Mouse (Mus musculus) bone marrow, adult 2 months (tissue): ENCODE data around the gene Nxt1. TPM values are rescaled to one million over a fixed set of nuclear protein-coding genes. Genes with fewer than 3 reads are reported as not detected.

Experiments used
- H3K27ac ChIP-seq: fragments of 200-500 bp; 2 replicates; pipeline ENCODE4 v1.5.1; 2012; ENCODE audit warnings: low read depth, mild to moderate bottlenecking, control low read depth, inconsistent platforms, low read length; ENCODE audit not compliant: control insufficient read depth, poor library complexity, insufficient read depth
- H3K4me1 ChIP-seq: fragments of 200-500 bp; 2 replicates; pipeline ENCODE4 v1.6.1; 2011; ENCODE audit warnings: low read length; ENCODE audit not compliant: control insufficient read depth, insufficient read depth
- H3K4me3 ChIP-seq: fragments of 200-500 bp; replicated peaks from 2 replicates; pipeline ENCODE3; 2011; ENCODE audit warnings: mild to moderate bottlenecking, low read depth, low read length, control low read depth; ENCODE audit not compliant: control insufficient read depth
- CTCF ChIP-seq: fragments of 200-500 bp; IDR thresholded peaks from 2 replicates; pipeline ENCODE4 v1.5.1; 2011; ENCODE audit warnings: low read length, control low read depth; ENCODE audit not compliant: control insufficient read depth, insufficient read depth
- POLR2A ChIP-seq: fragments of 200-500 bp; IDR thresholded peaks from 2 replicates; pipeline ENCODE4 v1.6.1; 2011; ENCODE audit warnings: low read depth, mild to moderate bottlenecking, control low read depth, low read length, borderline replicate concordance; ENCODE audit not compliant: control insufficient read depth
- WGBS: fragments of 180-500 bp; shearing (Covaris S2); methylation state at CpG from one replicate; pipeline ENCODE4 v1.1.7; 2018; 5-methylcytosine and 5-hydroxymethylcytosine counted together
- polyA plus RNA-seq: library from polyadenylated mRNA; stranded (reverse); fragments of >200 nt; gene quantifications from 2 replicates; pipeline ENCODE4 v1.2.4, GENCODE M21; 2011; ENCODE audit warnings: low replicate concordance; ENCODE audit not compliant: missing spikeins, insufficient read depth, insufficient read length

The Nxt1 gene
- polyA plus RNA-seq, 1 experiment: 36.9 TPM

DNA sequence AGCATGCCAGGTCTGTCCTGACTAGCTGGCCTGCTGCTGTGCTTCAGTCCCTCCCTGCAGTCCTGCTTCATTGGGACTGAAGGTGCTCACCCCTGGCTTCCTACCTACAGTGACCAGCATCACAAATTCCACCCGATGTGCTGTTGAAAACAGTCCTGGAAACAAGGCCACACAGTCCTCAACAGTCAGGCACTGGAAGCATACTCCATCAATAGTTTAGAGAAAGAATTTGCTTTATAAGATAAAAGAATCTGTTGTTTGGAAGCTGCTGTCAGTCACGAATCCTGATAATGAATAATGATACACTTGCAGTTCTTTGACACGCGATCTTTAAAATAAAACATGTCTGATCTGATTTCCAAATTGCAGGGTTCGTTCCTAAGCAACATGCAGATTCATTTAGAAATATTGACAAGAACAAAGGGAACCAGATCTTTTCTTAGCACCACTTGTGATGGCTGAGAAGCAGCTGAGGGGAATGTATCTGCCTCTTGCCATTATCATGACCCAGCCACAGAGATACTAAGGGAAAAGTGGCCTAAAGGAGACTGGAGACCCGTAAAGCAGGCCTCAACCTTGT, 27.9 kb upstream of the Nxt1 start:
- H3K4me3 ChIP-seq: no peak overlapping the region
- H3K27ac ChIP-seq: no peak overlapping the region
- WGBS: 85% methylated on average over 6 of the region's 6 CpGs
- H3K4me1 ChIP-seq: no peaks in the 10 kb centered on the region
- TF ChIP-seq CTCF: no peak
- TF ChIP-seq POLR2A: no peak

DNA sequence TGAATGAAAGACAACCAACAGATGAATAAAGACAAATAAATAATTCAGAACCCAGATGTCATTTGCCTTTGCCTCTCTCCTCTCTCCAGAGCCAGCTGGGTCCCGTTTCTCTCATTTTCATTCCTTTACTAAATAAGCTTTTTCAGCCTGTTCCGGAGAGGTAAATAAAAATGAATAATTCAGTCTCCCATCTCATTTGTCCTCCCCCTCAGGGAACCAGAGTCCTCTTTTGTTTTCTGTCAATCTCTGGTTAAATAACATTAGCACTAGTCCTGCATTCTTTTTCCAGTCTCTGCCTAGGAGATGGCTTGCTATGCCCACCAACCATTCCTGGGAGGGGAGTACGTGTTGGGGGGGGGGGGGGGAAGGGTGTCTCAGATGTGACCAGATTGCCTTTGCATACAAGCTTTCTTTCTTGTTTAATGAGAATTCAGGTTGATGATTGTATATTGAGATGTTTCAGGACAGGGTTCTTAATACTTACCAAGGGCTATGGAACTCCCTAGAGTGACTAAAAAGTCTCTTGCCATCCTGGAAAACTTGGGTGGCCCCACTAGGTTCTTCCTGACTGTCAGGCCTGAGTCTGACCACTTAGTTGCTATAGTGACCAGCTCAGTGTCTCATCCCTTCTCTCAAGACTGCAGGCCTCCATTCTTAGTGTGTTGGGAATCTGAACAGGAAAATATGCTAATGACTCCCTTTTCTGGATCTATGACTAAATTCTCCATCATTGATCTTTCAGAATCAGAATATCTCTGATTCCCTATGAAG, 21.6 kb upstream of the Nxt1 start:
- Histone ChIP-seq H3K4me1 (no peaks in the 10 kb centered on the region), H3K27ac (no peak overlapping the region), H3K4me3 (no peak overlapping the region)
- WGBS: 68% methylated on average over 3 of the region's 3 CpGs
- TF ChIP-seq POLR2A (no peak), CTCF (no peak)

GRCm38 (mm10) chr2:148654961-148655360, 17.4 kb upstream of the Nxt1 start:
- H3K27ac ChIP-seq: no peak overlapping the region
- no peak for TF ChIP-seq POLR2A
- TF ChIP-seq CTCF: peak; percentile 64
- no peaks in the 10 kb centered on the region for H3K4me1 ChIP-seq
- WGBS: 1% methylated on average over 3 of the region's 3 CpGs
- no peak overlapping the region for H3K4me3 ChIP-seq

DNA sequence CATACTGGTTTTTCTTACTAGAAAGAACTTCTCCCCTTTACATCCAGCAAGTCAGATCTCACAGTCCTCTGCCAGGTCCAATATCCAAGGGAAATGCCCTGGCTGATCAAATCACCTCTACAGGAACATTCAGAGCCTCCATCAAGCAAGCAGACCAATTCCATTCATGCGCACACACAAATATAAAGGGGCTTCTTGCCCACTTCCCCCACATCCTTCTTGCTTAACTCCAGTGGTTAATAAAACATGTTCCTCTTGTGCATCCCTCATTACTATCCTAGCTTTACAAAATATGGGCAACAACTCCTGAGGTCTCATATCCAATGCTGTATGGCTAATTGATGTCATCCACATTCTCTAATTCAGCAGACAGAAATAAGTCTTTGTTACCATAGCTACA, 8.9 kb upstream of the Nxt1 start:
- H3K4me3 ChIP-seq: no peak overlapping the region
- 68% methylated on average over 1 of the region's 1 CpGs for WGBS
- no peak for TF ChIP-seq POLR2A
- TF ChIP-seq CTCF: no peak
- H3K4me1 ChIP-seq: no peaks in the 10 kb centered on the region
- no peak overlapping the region for H3K27ac ChIP-seq

GRCm38 (mm10) chr2:148677801-148678200, 5.4 kb downstream of the Nxt1 start:
- TF ChIP-seq CTCF (no peak), POLR2A (no peak)
- Histone ChIP-seq H3K4me3 (no peak overlapping the region), H3K4me1 (no peaks in the 10 kb centered on the region; the same call in 1 of the 2 replicates), H3K27ac (no peak overlapping the region)
- WGBS: 87% methylated on average over 26 of the region's 26 CpGs

DNA sequence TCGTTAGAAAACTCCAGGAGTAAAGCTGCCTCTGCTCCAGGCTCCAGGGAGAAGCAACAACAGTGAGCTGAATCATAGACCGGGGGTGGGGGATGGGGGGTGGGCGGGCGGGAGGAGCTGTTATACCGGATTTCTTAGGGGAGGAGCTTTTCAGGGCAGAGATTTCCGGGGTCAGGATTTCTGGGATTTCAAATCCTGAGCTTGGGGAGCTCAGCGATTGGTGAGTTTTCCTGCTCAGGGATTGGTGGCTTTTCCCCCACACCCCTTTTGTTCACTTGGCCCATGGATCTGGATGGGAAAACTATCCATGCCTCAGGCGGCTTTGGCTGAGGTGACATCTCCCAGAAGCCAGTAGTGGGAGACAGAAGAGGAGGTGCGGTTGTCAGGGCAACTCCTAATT, 6.9 kb downstream of the Nxt1 start:
- Histone ChIP-seq H3K27ac (no peak overlapping the region), H3K4me3 (no peak overlapping the region), H3K4me1 (no peaks in the 10 kb centered on the region; the same call in 1 of the 2 replicates)
- no peak for TF ChIP-seq CTCF
- TF ChIP-seq POLR2A: no peak
- 76% methylated on average over 9 of the region's 9 CpGs for WGBS

DNA sequence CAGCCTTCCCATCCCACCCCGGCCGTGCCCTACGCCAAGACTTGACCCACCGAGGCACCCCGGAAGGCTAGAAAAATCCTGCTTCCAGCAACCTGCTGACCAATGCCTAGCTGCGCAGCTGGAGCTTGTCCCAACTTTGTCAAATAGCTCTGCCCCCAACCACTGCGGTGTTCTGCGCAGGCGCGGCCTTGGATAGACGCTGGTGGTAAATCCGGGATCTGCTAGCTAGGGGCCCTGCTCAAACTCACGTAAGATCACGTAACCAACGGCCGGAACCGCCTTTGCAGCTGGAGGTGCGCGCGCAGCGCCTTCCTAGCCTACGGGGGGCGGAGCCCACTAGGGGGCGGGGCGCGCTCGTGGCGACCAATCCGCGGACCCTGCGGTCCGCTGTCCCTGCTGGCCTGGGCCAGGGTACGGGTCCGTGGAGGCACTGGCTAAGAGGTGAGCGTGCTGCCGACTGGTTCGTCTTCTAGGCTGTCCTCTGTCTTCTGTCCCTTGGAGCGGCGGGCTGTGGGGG, 8.4 kb downstream of the Nxt1 start, which contains the start of gene Gzf1:
Gene Gzf1 (plus strand): TSS at position 249 of the 517 bp plus-strand sequence.
- TF ChIP-seq POLR2A (peak; percentile 74), CTCF (no peak)
- under 1% methylated on average over 39 of the region's 39 CpGs for WGBS
- Histone ChIP-seq H3K27ac (peak within 1 kb of the TSS; percentile 82), H3K4me1 (peaks cover 3% of the 10 kb centered on the region), H3K4me3 (peak within 1 kb of the TSS; percentile 99)

DNA sequence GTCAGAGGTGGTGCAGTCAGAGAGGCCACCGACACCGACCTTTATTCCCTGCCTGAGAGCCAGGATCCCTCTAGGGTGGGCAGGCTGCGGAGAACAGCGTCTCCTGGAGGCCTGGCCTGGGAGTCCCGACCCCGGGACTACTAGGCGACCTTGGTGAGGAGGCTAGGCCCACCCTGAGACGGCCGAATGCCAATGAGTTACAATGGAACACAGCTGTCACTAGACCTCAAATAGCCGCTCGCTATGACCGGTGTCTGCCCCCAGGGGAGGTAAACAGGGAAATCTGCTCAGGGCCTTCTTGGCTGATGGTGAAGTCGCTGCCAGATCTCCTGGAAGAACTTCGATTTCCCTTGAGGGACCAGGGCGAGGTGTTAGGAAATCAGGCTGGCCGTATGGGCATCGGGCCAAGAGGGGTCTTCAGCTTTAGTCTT, 9.1 kb downstream of the Nxt1 start:
- TF ChIP-seq CTCF (peak; percentile 44; the same call in 1 of the 2 replicates), POLR2A (no peak)
- 7% methylated on average over 17 of the region's 17 CpGs for WGBS
- peak overlapping the region; percentile 99 for H3K4me3 ChIP-seq
- H3K4me1 ChIP-seq: peaks cover 3% of the 10 kb centered on the region
- H3K27ac ChIP-seq: peak overlapping the region; percentile 82
